In genomic region chr1:77811573-77811972, GRCm38 (mm10) we compare ENCODE assay signal across 18 mouse cellular contexts.
"Had no signal": no experiment of that assay in that cellular context is flagged by ENCODE, and none has a peak within 500 bp of the region (broad histone marks: within the 10 kb centered on the region; RNA-seq: fewer than 3 reads in every experiment).

No protein-coding gene starts in this region.

- H3K9me3 ChIP-seq: kidney, embryonic 15.5 days; limb, embryonic 12.5 days; limb, embryonic 15.5 days had no signal

- H3K4me2 ChIP-seq: kidney, embryonic 15.5 days; limb, embryonic 12.5 days; limb, embryonic 15.5 days; liver, embryonic 11.5 days; lung, embryonic 14.5 days had no signal

- H3K4me1 ChIP-seq: kidney, embryonic 15.5 days; limb, embryonic 12.5 days; limb, embryonic 15.5 days had no signal

- H3K27ac ChIP-seq: kidney, embryonic 15.5 days; limb, embryonic 12.5 days; limb, embryonic 15.5 days; liver, embryonic 14.5 days; macrophage had no signal

- DNase-seq: kidney, adult 11 months; kidney, adult 8-10 months; kidney, postnatal 10 days; kidney, postnatal 36 days; left cerebral cortex, postnatal 4 days; liver, postnatal 0 days; lung, embryonic 14.5 days; thymus, adult 2 months; thymus, postnatal 14 days; thymus, postnatal 4 days had no signal

- H3K27me3 ChIP-seq: kidney, embryonic 15.5 days; limb, embryonic 12.5 days; limb, embryonic 15.5 days had no signal

- H3K9ac ChIP-seq: kidney, embryonic 15.5 days; limb, embryonic 12.5 days; limb, embryonic 15.5 days; liver, embryonic 14.5 days; liver, postnatal 0 days; lung, embryonic 14.5 days had no signal

- ATAC-seq: liver, postnatal 0 days; lung, postnatal 0 days had no signal

- H3K4me3 ChIP-seq: kidney, embryonic 15.5 days; limb, embryonic 12.5 days; limb, embryonic 15.5 days; myocyte had no signal

- H3K36me3 ChIP-seq: kidney, embryonic 15.5 days; limb, embryonic 12.5 days; limb, embryonic 15.5 days had no signal
